In the genomic region with DNA sequence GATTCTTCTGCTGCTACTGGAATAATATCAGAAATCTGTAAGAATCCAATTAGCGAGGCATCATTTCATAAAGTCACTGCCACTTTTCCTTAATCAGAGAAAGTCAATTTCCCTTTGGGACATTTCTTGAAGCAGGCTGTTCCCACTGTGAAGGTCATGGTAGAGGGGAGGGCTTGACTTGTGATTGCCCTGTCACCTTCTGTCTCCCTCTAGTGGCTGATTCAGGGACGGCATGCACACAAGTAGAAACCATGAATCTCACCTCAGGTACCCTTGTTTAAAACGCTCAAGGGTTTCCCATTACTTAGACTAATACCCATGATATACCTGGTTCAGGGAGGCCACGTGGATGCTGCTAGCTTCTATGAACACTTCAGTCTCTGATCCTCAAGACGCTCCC, we compare ENCODE assay signal across 9 mouse cellular contexts. TPM values are rescaled to one million over a fixed set of nuclear protein-coding genes. Genes with fewer than 3 reads are reported as not detected.
DNase-seq lines count a peak whose midpoint lies in the region; ATAC-seq and TF ChIP-seq lines count a peak whose summit lies in the region.
"Had no signal": no experiment of that assay in that cellular context is flagged by ENCODE, and none has a peak within 500 bp of the region (broad histone marks: within the 10 kb centered on the region; RNA-seq: fewer than 3 reads in every experiment).

No protein-coding gene starts in this region.

- no peak for TF ChIP-seq POLR2A in ES-Bruce4 (IDR thresholded peaks at IDR 0.05; ENCODE audit: insufficient read depth, low read length)

- no peaks in the 10 kb centered on the region for H3K36me3 ChIP-seq in ES-Bruce4 (ENCODE audit: control insufficient read depth, insufficient read depth, low read length, poor library complexity, severe bottlenecking)
- H3K36me3 ChIP-seq in lung, embryonic 14.5 days (ENCODE audit: insufficient read depth): no peaks in the 10 kb centered on the region
- no peaks in the 10 kb centered on the region for H3K36me3 ChIP-seq in forebrain, embryonic 10.5 days (replicated peaks)
- H3K36me3 ChIP-seq: embryonic facial prominence, embryonic 15.5 days had no signal

- TF ChIP-seq EP300 in ES-Bruce4 (IDR thresholded peaks at IDR 0.05; ENCODE audit: insufficient read depth, low read depth, low read length): no peak

- H3K9me3 ChIP-seq in ES-Bruce4 (replicated peaks; ENCODE audit: control insufficient read depth, insufficient read depth, low read length, poor library complexity, severe bottlenecking): no peaks in the 10 kb centered on the region
- H3K9me3 ChIP-seq in lung, embryonic 14.5 days (ENCODE audit: low read depth, low read length): no peaks in the 10 kb centered on the region
- H3K9me3 ChIP-seq in forebrain, embryonic 10.5 days: no peaks in the 10 kb centered on the region
- H3K9me3 ChIP-seq: embryonic facial prominence, embryonic 15.5 days had no signal

- no peak overlapping the region for H3K4me3 ChIP-seq in layer of hippocampus, adult 2 months
- no peak overlapping the region for H3K4me3 ChIP-seq in ES-Bruce4 (ENCODE audit: low read depth, low read length)
- no peak overlapping the region for H3K4me3 ChIP-seq in lung, embryonic 14.5 days (ENCODE audit: low read depth, low read length)
- no peak overlapping the region for H3K4me3 ChIP-seq in forebrain, embryonic 10.5 days
- H3K4me3 ChIP-seq: embryonic facial prominence, embryonic 15.5 days had no signal

- H3K27me3 ChIP-seq in ES-Bruce4 (ENCODE audit: control insufficient read depth, insufficient read depth, low read length, poor library complexity, severe bottlenecking): no peaks in the 10 kb centered on the region
- no peaks in the 10 kb centered on the region for H3K27me3 ChIP-seq in lung, embryonic 14.5 days (ENCODE audit: insufficient read depth, low read length)
- no peaks in the 10 kb centered on the region for H3K27me3 ChIP-seq in forebrain, embryonic 10.5 days (ENCODE audit: poor library complexity, severe bottlenecking)
- H3K27me3 ChIP-seq: embryonic facial prominence, embryonic 15.5 days had no signal

- H3K27ac ChIP-seq in layer of hippocampus, adult 2 months: no peak overlapping the region
- no peak overlapping the region for H3K27ac ChIP-seq in ES-Bruce4 (ENCODE audit: insufficient read depth, low read length)
- no peak overlapping the region for H3K27ac ChIP-seq in lung, embryonic 14.5 days (ENCODE audit: low read depth)
- no peak overlapping the region for H3K27ac ChIP-seq in forebrain, embryonic 10.5 days
- H3K27ac ChIP-seq: embryonic facial prominence, embryonic 15.5 days had no signal

- 56% methylated on average over 5 of the region's 5 CpGs for WGBS in lung, embryonic 14.5 days
- 65% methylated on average over 5 of the region's 5 CpGs for WGBS in forebrain, embryonic 10.5 days

- ATAC-seq in lung, embryonic 14.5 days (ENCODE audit: insufficient read depth): no peak

- H3K9ac ChIP-seq in ES-Bruce4 (ENCODE audit: low read depth, poor library complexity, severe bottlenecking): no peak overlapping the region
- no peak overlapping the region for H3K9ac ChIP-seq in lung, embryonic 14.5 days
- H3K9ac ChIP-seq: embryonic facial prominence, embryonic 15.5 days had no signal

- peak; percentile 82 for TF ChIP-seq CTCF in layer of hippocampus, adult 2 months (conservative IDR thresholded peaks at IDR 0.05)
- peak; percentile 68 for TF ChIP-seq CTCF in ES-Bruce4 (IDR thresholded peaks at IDR 0.05; ENCODE audit: low read depth, low read length)
- peak; percentile 68 for TF ChIP-seq CTCF in lung, embryonic 14.5 days (IDR thresholded peaks at IDR 0.05; ENCODE audit: low read depth)

- H3K4me2 ChIP-seq in lung, embryonic 14.5 days: no peak overlapping the region
- H3K4me2 ChIP-seq: embryonic facial prominence, embryonic 15.5 days had no signal

- DNase-seq in layer of hippocampus, adult 2 months (ENCODE audit: low spot score in 2 of 2): peak in 1 of 2 experiments; percentile 32
- DNase-seq in layer of hippocampus, postnatal 14 days (ENCODE audit: low spot score in 2 of 2): no peak
- DNase-seq in ZHBTc4 (ENCODE audit: low read depth, low spot score): peak; percentile 66
- peak; percentile 6 for DNase-seq in gastrocnemius, postnatal 25 days
- DNase-seq in lung, embryonic 14.5 days: peak; percentile 7
- DNase-seq in frontal cortex, postnatal 36 days (ENCODE audit: low spot score in 2 of 2): no peak
- DNase-seq in forebrain, embryonic 10.5 days (ENCODE audit: extremely low spot score, low spot score): no peak

- no peaks in the 10 kb centered on the region for H3K4me1 ChIP-seq in ES-Bruce4 (ENCODE audit: control insufficient read depth, insufficient read depth, low read length)
- H3K4me1 ChIP-seq in lung, embryonic 14.5 days (ENCODE audit: insufficient read depth): no peaks in the 10 kb centered on the region
- H3K4me1 ChIP-seq in forebrain, embryonic 10.5 days: no peaks in the 10 kb centered on the region
- H3K4me1 ChIP-seq: embryonic facial prominence, embryonic 15.5 days had no signal

RNA-seq across cellular contexts. Expression of gene Ldb2, which starts 31.8 kb away (rescaled TPM):
- 10 to 100 TPM; 44.2 to 47.7 TPM for total RNA-seq in layer of hippocampus, adult 2 months (2021)
- total RNA-seq in layer of hippocampus, postnatal 14 days (2021): 10 to 100 TPM; 34.1 to 40.6 TPM
- polyA plus RNA-seq in ES-Bruce4 (2011; ENCODE audit: insufficient read depth, insufficient read length, low read depth, missing spikeins): not detected in 2 replicates
- total RNA-seq in gastrocnemius, postnatal 25 days (2021): 1 to 10 TPM; 3.6 to 5.4 TPM
- 50.6 and 51.2 TPM in 2 replicates for polyA plus RNA-seq in lung, embryonic 14.5 days (2014; fragmentation: Nextera tagmentation; extraction: Ambion mirVana)
- polyA plus RNA-seq in forebrain, embryonic 10.5 days (2016; fragmentation: Nextera tagmentation; extraction: Ambion mirVana): 10.5 and 13.1 TPM in 2 replicates

Comparison
In these comparisons a context has a peak if more than half of its experiments do, and no peak if none do; other contexts are left out.
1. DNase-seq: peak in ZHBTc4 (single experiment), gastrocnemius, postnatal 25 days (single experiment) and lung, embryonic 14.5 days (single experiment); none in layer of hippocampus, postnatal 14 days (0 of 2), frontal cortex, postnatal 36 days (0 of 2) and forebrain, embryonic 10.5 days (single experiment).
2. RNA of gene Ldb2, which starts 31.8 kb away (total RNA-seq): 44.2 to 47.7 TPM in layer of hippocampus, adult 2 months and 34.1 to 40.6 TPM in layer of hippocampus, postnatal 14 days; 3.6 to 5.4 TPM in gastrocnemius, postnatal 25 days; every median in the first group is over 4 times any median in the second.
3. Peak in every context shown above with its lines, with median percentiles within 50 percentile points of each other: CTCF ChIP-seq.